Mouse (Mus musculus): ENCODE measurements at regions not wholly inside any gene's neighbourhood (a gene's known extent, or its start where the extent isn't known, plus 50 kb on each side); places are given as distances from the start of the nearest gene placed in this dataset.
A peak's percentile ranks its signal among the peaks of the same experiment; 100 is the strongest.

DNA sequence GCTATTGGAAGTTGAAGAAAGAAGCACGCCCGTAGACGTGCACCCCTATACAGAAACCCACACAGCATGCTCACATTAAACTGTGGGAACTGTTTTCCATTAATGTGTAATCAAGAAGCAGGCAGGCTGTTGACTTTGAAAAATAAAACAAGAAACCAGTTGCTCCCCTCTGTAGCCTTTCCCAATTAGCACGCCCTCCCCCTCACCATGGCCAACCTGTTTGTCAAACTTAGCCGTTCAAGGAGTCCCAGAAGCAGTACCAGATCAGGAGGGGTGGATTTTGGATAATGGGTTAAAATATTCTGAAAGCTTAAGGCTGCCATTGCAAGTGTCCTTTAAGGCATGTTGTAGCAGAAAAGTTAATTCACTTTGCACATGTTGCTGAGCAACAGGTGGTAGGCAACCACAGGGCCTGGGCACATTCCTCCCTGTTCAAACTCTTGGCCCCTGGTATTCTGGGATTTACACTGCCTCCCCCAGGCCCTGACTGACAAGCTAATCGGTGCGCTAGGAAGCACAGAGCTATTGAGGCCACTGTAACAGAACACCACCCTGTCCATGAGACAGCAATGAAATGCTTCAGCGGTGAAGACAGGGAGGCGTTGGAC lies 277.3 kb upstream of the Nr2f2 start:
- DNase-seq (ENCODE audit: low spot score) = no peak

DNA sequence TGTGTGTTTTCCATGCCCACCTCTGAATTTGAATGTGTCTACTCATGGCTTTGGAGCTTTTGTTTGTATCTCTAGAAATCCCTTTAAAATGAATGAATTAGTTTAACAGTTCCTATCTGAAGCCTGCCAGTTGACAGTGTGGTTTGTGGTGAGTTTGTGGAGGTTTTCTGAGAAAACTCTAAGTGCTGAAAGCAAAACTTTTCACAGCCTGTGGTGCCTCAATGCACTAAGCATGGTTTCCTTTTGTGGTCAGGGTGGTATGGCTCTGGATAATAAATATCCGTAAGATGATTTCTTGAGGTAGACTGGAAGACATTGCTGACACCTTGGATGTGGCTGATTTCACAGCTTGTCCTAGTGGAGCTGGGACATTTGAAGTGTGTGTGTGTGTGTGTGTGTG lies 276.5 kb upstream of the Nr2f2 start:
- DNase-seq (ENCODE audit: low spot score) = no peak

- no peak for DNase-seq (ENCODE audit: low spot score)
These were observed 274.7 kb upstream of the Nr2f2 start for GRCm38 (mm10) chr7:70641217-70641616.

- DNase-seq (ENCODE audit: low spot score) = no peak
These were observed 274.0 kb upstream of the Nr2f2 start for GRCm38 (mm10) chr7:70640574-70640973.

- DNase-seq (ENCODE audit: low spot score) = no peak
These were observed 271.6 kb upstream of the Nr2f2 start for GRCm38 (mm10) chr7:70638161-70638560.

GRCm38 (mm10) chr7:70634016-70634415 lies 267.5 kb upstream of the Nr2f2 start:
- DNase-seq (ENCODE audit: low spot score) = no peak

GRCm38 (mm10) chr7:70633577-70633976 lies 267.0 kb upstream of the Nr2f2 start:
- DNase-seq (ENCODE audit: low spot score) = no peak

- no peak for DNase-seq (ENCODE audit: low spot score)
These were observed 259.2 kb upstream of the Nr2f2 start for GRCm38 (mm10) chr7:70625643-70626231.

GRCm38 (mm10) chr7:70624727-70625642 lies 258.4 kb upstream of the Nr2f2 start:
- DNase-seq (ENCODE audit: low spot score) = peak; percentile 50

DNA sequence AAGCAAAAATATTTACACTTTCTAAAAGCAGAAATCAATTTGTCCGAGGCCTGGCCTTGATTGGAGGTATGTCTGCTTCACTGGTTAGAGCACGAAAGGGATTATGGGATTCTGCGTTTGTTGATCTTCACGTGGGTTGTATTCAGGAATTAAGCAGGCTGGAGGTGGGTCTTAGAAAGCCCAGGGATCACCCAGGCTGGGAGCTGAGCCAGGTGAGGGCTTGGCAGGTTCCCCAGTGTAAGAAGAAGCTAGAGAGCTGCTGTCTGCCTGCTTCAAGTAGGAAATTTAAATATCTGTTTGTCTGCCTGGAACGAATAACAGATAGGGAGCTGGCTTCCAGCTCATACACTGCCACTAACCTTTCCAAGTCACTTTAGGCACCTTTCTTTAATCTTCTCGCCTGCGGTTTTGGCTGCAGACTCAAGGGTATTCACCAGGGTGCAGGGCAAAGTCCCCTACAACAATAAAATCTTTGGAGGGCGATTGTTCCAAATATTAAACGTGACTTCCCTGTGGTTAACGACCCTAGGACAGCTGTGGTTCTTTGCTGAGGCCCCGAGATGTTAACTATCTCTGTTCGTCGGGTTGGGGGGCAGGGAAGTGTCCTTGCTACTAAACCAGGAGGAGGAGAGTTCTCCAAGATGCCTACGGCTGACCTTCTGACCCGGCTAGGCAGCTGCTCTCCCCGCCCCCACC lies 257.6 kb upstream of the Nr2f2 start:
- DNase-seq (ENCODE audit: low spot score) = no peak

DNA sequence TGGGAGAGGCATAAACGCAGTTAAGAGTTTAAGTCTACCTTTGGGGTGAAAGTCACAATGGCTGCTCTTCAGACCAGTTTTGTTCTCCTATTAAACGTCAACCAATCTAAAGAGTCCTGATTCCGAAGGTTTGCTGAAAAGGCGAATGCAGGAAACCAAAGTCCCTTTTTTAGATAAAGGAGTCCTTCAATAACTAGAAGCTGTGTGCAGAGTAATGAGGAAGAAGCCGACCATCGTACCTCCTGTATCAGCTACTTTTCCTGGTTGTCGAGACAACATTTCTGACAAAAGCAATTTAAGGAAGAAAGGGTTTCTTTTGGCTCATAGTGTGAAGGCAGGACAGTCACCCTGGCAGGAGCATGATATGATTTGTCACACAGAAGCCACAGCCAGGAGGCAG lies 252.9 kb upstream of the Nr2f2 start:
- DNase-seq (ENCODE audit: low spot score) = no peak

DNA sequence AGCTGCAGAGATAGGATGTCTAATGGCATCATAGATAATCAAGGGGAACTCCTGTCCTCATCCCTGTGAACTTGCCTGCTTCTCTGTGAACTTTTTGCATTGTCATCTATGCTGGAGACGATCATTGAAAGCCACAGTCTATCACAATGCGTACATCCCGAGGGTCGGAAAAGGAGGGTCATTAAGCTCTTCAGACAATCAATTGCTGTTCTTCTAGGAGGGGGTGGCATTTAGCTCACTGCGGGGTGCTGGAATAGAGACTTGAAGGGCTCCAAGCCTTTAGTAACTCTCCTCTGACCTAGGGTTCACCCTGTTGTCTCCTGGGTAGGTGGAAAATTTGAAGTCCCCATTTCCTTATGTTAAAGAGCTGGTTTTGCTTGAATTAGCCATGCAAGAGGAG lies 251.7 kb upstream of the Nr2f2 start:
- DNase-seq (ENCODE audit: low spot score) = no peak

GRCm38 (mm10) chr7:70606511-70606910 lies 240.0 kb upstream of the Nr2f2 start:
- no peak for DNase-seq (ENCODE audit: low spot score)

DNA sequence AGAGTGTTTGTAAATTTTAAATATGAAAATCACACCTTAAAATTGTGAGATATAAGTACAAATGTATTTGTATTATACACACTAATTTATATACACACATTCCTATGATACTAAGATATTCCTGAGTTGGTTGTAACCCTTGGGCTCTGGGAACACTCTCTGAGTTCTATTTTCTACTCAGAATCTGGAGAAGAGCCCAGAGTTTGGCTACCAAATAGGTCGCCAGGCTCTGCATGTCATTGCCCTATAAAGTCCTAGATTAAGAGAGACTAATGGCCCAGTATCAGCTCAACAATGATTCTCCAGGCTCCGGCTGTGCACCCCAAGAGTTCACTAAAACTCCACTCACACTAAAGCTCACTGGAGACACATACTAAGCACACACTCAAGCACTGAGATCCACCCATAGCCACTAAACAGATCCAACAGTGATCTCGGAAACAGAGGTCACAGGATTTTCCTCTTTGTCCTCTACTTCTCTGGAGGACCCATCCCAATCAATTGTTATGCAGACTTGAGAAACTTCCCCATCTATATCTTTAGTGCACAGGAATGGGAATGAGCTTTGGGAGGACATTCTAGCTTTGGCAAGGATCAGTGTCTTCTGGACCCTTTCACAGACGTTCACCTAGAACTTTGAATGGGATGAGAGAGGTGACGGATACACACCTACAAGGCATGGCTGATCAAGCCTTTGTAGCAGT lies 238.1 kb upstream of the Nr2f2 start:
- no peak for DNase-seq (ENCODE audit: low spot score)

DNA sequence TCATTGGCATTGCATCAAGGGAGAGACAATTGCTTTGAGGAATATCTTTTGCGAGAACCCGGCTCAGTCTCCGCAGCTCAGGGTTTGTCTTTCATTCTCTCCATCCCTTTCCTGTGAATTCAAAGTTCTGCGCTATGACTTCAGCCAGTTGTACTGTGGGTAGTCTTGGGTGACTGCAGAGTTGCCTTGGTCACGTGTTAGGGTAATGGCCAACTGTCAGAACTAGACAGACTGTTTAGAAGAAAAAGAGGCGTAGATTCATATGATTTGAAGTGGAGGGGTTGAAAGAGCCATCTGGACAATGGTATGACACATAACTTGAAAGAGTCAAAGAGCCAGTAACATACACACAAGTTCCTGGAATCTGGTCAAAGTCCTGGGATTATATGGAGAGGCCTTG lies 226.5 kb upstream of the Nr2f2 start:
- no peak for DNase-seq (ENCODE audit: low spot score)

- DNase-seq (ENCODE audit: low spot score) = no peak
These were observed 225.1 kb upstream of the Nr2f2 start for GRCm38 (mm10) chr7:70591361-70592256.

- no peak for DNase-seq (ENCODE audit: low spot score)
These were observed 223.2 kb upstream of the Nr2f2 start for GRCm38 (mm10) chr7:70589713-70590112.

- DNase-seq (ENCODE audit: low spot score) = no peak
These were observed 221.5 kb upstream of the Nr2f2 start for GRCm38 (mm10) chr7:70588061-70588460.

DNA sequence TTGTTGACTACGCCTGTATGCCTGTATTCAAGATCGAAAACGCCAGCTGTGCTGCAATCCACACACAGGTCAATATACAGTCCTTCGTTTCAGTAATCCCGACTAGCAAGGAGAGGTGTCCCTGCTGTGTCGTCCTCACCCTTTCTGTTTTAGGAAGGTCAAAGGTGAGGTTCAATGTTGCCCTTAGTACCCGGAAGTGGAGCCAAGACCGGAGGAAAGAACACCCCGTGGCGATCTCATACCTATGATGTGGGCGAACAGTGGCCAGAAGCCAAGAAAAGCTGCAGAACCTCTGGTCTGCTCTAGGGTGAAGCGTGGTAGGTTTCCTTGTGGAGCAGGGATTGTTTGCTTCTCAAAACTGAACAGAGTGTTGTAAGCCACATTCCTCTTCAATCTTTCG lies 217.9 kb upstream of the Nr2f2 start:
- no peak for DNase-seq (ENCODE audit: low spot score)

DNA sequence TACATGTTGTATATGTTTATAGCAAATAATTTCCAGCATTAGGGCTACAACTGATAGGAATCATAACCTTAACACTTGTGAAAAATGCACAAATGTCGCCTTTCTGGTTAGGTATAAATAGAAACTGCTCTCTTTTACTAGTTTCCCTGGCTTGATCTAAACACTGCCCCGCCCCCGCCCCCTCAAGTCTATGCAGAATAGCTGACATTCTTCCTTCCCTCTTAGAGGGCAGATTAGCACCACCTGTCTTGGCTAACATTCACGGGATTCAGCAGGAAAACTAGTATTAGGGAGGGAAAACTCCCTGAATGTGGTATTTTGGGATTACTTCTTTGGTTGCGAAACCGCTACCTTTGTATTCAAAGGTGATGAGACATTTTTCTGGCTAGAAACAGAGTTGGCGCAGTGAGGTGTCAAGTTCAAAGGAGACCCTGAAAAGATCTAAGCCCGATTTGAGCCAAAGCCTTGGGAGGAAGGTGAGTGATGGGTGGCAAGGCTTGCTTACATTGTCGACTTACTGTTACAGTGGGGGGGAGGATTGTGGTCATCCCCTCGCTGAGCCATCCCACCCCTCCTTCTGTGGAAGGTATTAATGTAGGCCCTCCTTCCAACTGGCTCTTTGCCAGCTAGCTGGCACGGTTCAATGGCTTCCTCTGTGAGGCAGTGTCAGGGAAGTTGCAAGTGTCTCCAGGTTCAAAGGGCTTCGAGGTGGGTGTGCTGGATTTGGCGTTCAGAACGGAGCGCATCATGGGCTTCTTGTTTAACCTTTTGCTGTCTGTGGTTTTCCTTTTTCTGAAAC lies 209.8 kb upstream of the Nr2f2 start:
- no peak for DNase-seq (ENCODE audit: low spot score)
